Mouse (Mus musculus) CD4-positive, CD25-positive, alpha-beta regulatory T cell, adult 2 months (primary cell): ENCODE measurements around the gene Pced1b.
A peak's percentile ranks its signal among the peaks of the same experiment; 100 is the strongest.

Experiments used
- DNase-seq: peaks from one replicate; pipeline ENCODE4 v3.0.0-alpha.2; 2012; ENCODE audit warnings: low read depth, low spot score

The Pced1b gene

GRCm38 (mm10) chr15:97286731-97287130 is 39.8 kb downstream of the Pced1b start:
- DNase-seq = no peak

- no peak for DNase-seq
These were observed 40.7 kb downstream of the Pced1b start for GRCm38 (mm10) chr15:97287436-97288143.

- DNase-seq = no peak
These were observed 41.8 kb downstream of the Pced1b start for GRCm38 (mm10) chr15:97288690-97289089.

GRCm38 (mm10) chr15:97289176-97289575 is 42.3 kb downstream of the Pced1b start:
- no peak for DNase-seq

- no peak for DNase-seq
These were observed 43.4 kb downstream of the Pced1b start for GRCm38 (mm10) chr15:97290351-97290750.

GRCm38 (mm10) chr15:97291291-97292050 is 44.6 kb downstream of the Pced1b start:
- DNase-seq = no peak

- no peak for DNase-seq
These were observed 61.0 kb downstream of the Pced1b start for GRCm38 (mm10) chr15:97307935-97308334.

GRCm38 (mm10) chr15:97309533-97309932 is 62.6 kb downstream of the Pced1b start:
- no peak for DNase-seq

GRCm38 (mm10) chr15:97310251-97310650 is 63.3 kb downstream of the Pced1b start:
- DNase-seq = no peak

- peak; percentile 37 for DNase-seq
These were observed 64.3 kb downstream of the Pced1b start for GRCm38 (mm10) chr15:97311211-97311610.

GRCm38 (mm10) chr15:97311937-97312336 is 65.0 kb downstream of the Pced1b start:
- DNase-seq = no peak

- DNase-seq = no peak
These were observed 68.0 kb downstream of the Pced1b start for GRCm38 (mm10) chr15:97314720-97315421.

GRCm38 (mm10) chr15:97315422-97315757 is 68.5 kb downstream of the Pced1b start:
- no peak for DNase-seq

GRCm38 (mm10) chr15:97318365-97319001 is 71.6 kb downstream of the Pced1b start:
- DNase-seq = no peak

GRCm38 (mm10) chr15:97322821-97323220 is 75.9 kb downstream of the Pced1b start:
- DNase-seq = no peak

- no peak for DNase-seq
These were observed 76.6 kb downstream of the Pced1b start for GRCm38 (mm10) chr15:97323466-97323865.

- DNase-seq = no peak
These were observed 77.4 kb downstream of the Pced1b start for GRCm38 (mm10) chr15:97324311-97324710.

- peak; percentile 88 for DNase-seq
These were observed 80.7 kb downstream of the Pced1b start for GRCm38 (mm10) chr15:97327500-97328081.

GRCm38 (mm10) chr15:97332582-97332981 is 85.7 kb downstream of the Pced1b start:
- DNase-seq = no peak

- peak; percentile 42 for DNase-seq
These were observed 90.9 kb downstream of the Pced1b start for GRCm38 (mm10) chr15:97337636-97338352.
